Mouse (Mus musculus): ENCODE results near the gene Nr5a2. TPM values are rescaled to one million over a fixed set of nuclear protein-coding genes. Genes with fewer than 3 reads are reported as not detected.

Gene Nr5a2
- polyA plus RNA-seq (2016; fragmentation: Nextera tagmentation; extraction: Ambion mirVana) = 3.0 and 4.0 TPM in 2 replicates

DNA sequence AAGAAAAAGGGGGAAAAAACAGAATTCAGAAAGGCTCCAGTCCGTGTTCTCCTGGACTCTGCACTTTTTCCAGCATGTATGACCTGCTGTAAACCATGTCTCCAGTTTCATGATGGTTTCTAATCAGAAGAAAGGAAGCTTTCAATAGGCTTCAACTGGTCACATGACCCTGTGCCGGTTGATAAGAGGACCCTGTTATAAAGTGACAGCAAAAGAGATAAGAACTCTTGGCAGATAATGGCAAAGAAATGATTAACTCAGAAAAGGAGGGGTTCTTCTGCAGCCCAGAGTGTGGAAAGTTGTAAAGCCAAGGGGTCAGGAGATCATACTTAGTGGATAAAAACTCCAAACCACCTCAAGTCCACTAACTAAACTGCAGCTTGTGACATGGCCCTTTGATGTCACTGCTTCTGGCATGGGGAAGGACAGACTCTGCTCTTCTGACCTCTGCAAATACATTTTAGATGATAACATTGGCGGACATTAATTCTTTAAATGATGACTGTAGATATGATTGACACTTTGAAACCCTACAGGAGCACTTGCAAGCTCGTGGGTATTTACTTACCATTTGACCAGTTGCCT, at the start of gene Nr5a2:
Gene Nr5a2 (minus strand): TSS at position 21 of the 585 bp plus-strand sequence.
- H3K27me3 ChIP-seq (replicated peaks) = peaks cover 41% of the 10 kb centered on the region
- H3K36me3 ChIP-seq = no peaks in the 10 kb centered on the region
- H3K9me3 ChIP-seq (replicated peaks) = no peaks in the 10 kb centered on the region
- H3K4me1 ChIP-seq = no peaks in the 10 kb centered on the region
- H3K4me3 ChIP-seq = peak within 1 kb of the TSS; percentile 32
- no peak within 1 kb of the TSS; the same call in 1 of the 2 replicates for H3K9ac ChIP-seq
- H3K27ac ChIP-seq = peak within 1 kb of the TSS; percentile 71
- peak; percentile 68 for ATAC-seq
- 34% methylated on average over 4 of the region's 4 CpGs for WGBS (ENCODE audit: insufficient replicate concordance)
- H3K4me2 ChIP-seq = peak within 1 kb of the TSS; percentile 43

GRCm38 (mm10) chr1:137008726-137009239, 48.5 kb upstream of the Nr5a2 start:
- 0 out of 2 replicates have a peak, but pooled peaks cover 8% of the 10 kb centered on the region for H3K4me1 ChIP-seq
- no peaks in the 10 kb centered on the region for H3K9me3 ChIP-seq (replicated peaks)
- 14% methylated on average over 6 of the region's 6 CpGs for WGBS (ENCODE audit: insufficient replicate concordance)
- H3K27ac ChIP-seq = no peak overlapping the region
- no peaks in the 10 kb centered on the region for H3K27me3 ChIP-seq (replicated peaks)
- no peak overlapping the region for H3K9ac ChIP-seq
- no peak for ATAC-seq
- H3K4me2 ChIP-seq = no peak overlapping the region
- H3K36me3 ChIP-seq = no peaks in the 10 kb centered on the region
- no peak overlapping the region for H3K4me3 ChIP-seq

DNA sequence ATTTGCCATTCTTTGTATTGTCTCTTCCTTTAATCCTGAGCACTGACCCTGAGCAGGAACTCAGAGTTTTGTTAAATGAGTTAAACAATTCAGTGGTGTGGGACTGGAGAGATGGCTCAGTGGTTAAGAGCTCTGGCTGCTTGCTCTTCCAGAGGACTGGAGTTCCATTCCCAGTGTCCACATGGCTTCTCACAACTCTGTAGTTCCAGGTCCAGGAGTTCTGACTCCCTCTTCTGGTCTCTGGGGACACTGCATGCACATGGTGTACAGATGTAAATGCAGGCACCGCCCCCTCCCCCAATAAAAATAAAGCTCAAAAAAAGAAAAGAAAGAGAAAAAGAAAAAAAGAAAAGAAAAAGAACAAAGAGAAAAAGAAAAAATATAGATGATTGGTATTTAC, 43.6 kb upstream of the Nr5a2 start:
- ATAC-seq = no peak
- H3K4me1 ChIP-seq = no peaks in the 10 kb centered on the region
- no peak overlapping the region for H3K27ac ChIP-seq
- no peaks in the 10 kb centered on the region for H3K27me3 ChIP-seq (replicated peaks)
- no peaks in the 10 kb centered on the region for H3K36me3 ChIP-seq
- 93% methylated on average over 1 of the region's 1 CpGs for WGBS (ENCODE audit: insufficient replicate concordance)
- H3K9ac ChIP-seq = no peak overlapping the region
- H3K9me3 ChIP-seq (replicated peaks) = no peaks in the 10 kb centered on the region
- no peak overlapping the region for H3K4me3 ChIP-seq
- no peak overlapping the region for H3K4me2 ChIP-seq

- Histone ChIP-seq H3K4me2 (no peak overlapping the region), H3K4me3 (no peak overlapping the region), H3K9ac (no peak overlapping the region), H3K27me3 (replicated peaks) (no peaks in the 10 kb centered on the region), H3K4me1 (no peaks in the 10 kb centered on the region), H3K27ac (no peak overlapping the region), H3K36me3 (no peaks in the 10 kb centered on the region), H3K9me3 (replicated peaks) (no peaks in the 10 kb centered on the region)
- no peak for ATAC-seq
- 79% methylated on average over 1 of the region's 1 CpGs for WGBS (ENCODE audit: insufficient replicate concordance)
Observed at GRCm38 (mm10) chr1:137003144-137003543, 42.9 kb upstream of the Nr5a2 start.

DNA sequence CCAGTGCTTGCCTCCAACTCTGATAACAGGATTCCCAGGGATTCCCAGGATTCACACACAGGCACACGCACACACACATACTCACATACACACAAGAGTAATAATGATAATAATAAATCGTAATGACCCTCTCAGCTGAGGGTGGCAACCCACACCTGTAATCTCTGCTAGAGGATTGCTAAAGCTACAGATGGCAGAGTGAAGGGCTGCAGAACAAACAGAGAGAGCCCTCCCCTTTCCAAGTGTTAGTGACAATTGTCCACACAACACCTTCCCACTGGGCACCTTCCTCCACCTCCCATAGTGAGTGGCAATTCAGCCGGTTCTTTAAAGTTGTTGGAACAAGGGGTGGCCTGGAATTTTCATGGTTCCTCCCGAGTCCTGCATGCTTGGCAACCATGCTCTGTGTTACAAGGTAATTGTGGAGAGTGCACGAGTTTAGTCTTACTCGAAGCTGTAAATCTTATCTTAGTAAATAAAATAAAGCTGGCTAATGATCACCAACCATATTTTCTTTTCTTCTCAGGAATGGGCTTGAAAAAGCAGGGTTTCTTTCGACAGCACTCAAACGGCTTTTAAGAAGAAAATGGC, 31.6 kb upstream of the Nr5a2 start:
- Histone ChIP-seq H3K27me3 (replicated peaks) (no peaks in the 10 kb centered on the region), H3K4me3 (no peak overlapping the region), H3K27ac (no peak overlapping the region), H3K9me3 (replicated peaks) (no peaks in the 10 kb centered on the region), H3K4me2 (no peak overlapping the region), H3K36me3 (no peaks in the 10 kb centered on the region), H3K4me1 (no peaks in the 10 kb centered on the region), H3K9ac (no peak overlapping the region)
- 54% methylated on average over 8 of the region's 8 CpGs for WGBS (ENCODE audit: insufficient replicate concordance)
- ATAC-seq = no peak

DNA sequence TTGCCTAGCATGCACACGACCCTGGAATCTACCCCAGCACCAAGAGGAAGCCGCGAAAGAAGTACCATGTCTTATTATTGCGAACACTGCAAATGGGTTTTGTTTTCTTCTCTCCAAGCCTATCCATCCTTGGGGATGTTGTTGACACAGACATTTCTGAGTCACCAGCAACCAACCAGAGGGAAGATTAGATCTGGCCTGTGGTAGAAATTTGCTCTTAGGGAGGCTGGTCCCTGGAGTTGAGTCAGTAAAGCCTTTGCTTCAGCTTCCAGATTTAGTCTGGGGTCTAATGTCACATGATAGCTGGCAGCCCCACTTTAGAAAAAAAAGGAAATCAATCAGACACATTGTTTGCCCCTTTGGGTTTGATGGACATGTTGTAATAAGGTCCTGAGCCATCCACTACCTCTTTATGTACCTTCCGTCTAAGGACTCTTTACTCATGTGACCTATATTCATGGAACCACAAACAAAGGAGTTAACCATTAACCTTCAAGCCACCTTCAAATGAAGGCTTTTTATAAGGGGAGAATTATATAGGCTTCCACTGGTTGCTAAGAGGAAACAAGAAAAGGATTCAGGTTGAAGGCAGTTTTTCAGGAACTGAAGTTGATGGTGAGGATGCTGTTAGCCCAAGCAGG, 20.1 kb upstream of the Nr5a2 start:
- no peak; the same call in 1 of the 2 replicates for ATAC-seq
- no peaks in the 10 kb centered on the region for H3K27me3 ChIP-seq (replicated peaks)
- no peaks in the 10 kb centered on the region for H3K9me3 ChIP-seq (replicated peaks)
- no peak overlapping the region for H3K27ac ChIP-seq
- H3K4me2 ChIP-seq = no peak overlapping the region
- H3K4me3 ChIP-seq = no peak overlapping the region
- H3K36me3 ChIP-seq = no peaks in the 10 kb centered on the region
- H3K4me1 ChIP-seq = no peaks in the 10 kb centered on the region
- no peak overlapping the region for H3K9ac ChIP-seq
- 74% methylated on average over 5 of the region's 5 CpGs for WGBS (ENCODE audit: insufficient replicate concordance)

DNA sequence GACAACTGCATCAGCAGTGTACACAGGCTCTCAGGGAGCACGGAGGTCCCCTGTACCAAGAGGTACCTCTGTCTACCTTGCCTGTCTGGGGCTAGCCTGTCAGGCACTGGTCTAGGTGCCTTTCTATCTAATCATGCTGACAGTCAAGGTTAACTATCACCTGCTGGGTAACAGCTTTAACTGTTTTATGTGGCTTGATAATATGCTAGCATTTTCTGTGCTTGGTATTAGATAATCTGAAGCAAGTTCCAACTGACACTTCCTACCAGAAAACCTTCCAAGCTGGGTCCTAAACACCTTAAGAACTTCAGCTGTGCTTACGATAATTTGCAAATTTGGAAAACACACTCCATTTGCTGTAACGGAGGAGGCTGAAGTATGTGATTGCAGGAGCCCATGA, 17.6 kb upstream of the Nr5a2 start:
- H3K36me3 ChIP-seq = no peaks in the 10 kb centered on the region
- WGBS (ENCODE audit: insufficient replicate concordance) = 66% methylated on average over 3 of the region's 3 CpGs
- no peak overlapping the region for H3K27ac ChIP-seq
- no peak overlapping the region for H3K9ac ChIP-seq
- H3K4me1 ChIP-seq = no peaks in the 10 kb centered on the region
- H3K4me3 ChIP-seq = no peak overlapping the region
- H3K27me3 ChIP-seq (replicated peaks) = no peaks in the 10 kb centered on the region
- ATAC-seq = no peak
- no peaks in the 10 kb centered on the region for H3K9me3 ChIP-seq (replicated peaks)
- no peak overlapping the region for H3K4me2 ChIP-seq

DNA sequence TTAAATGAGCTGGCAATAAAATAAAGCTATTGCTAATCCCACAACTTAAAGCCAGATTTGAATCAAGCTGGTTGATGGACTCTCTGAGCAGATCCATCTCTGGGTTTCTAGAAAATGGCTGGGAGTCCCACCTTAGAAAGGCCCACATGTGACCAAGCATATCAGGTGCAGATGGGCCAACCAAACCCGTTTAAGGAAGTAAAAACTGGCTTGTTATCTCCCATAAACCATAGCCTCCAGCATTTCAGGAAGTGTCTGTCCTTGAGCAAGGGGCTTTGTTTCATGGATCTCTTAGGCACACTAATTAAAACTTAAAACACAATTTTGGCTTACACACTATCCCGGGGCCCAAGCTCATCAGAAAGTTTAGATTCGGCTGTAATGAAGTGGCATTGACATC, 13.8 kb upstream of the Nr5a2 start:
- ATAC-seq = no peak
- WGBS (ENCODE audit: insufficient replicate concordance) = 48% methylated on average over 3 of the region's 3 CpGs
- no peaks in the 10 kb centered on the region for H3K36me3 ChIP-seq
- H3K4me3 ChIP-seq = no peak overlapping the region
- H3K27ac ChIP-seq = no peak overlapping the region
- H3K4me1 ChIP-seq = no peaks in the 10 kb centered on the region
- H3K9ac ChIP-seq = no peak overlapping the region
- no peaks in the 10 kb centered on the region for H3K27me3 ChIP-seq (replicated peaks)
- H3K4me2 ChIP-seq = no peak overlapping the region
- H3K9me3 ChIP-seq (replicated peaks) = no peaks in the 10 kb centered on the region

- no peaks in the 10 kb centered on the region for H3K36me3 ChIP-seq
- ATAC-seq = no peak
- no peaks in the 10 kb centered on the region for H3K4me1 ChIP-seq
- H3K9me3 ChIP-seq (replicated peaks) = no peaks in the 10 kb centered on the region
- no peak overlapping the region for H3K4me2 ChIP-seq
- H3K9ac ChIP-seq = no peak overlapping the region
- H3K27me3 ChIP-seq (replicated peaks) = no peaks in the 10 kb centered on the region
- no peak overlapping the region for H3K4me3 ChIP-seq
- no peak overlapping the region for H3K27ac ChIP-seq
- 65% methylated on average over 5 of the region's 5 CpGs for WGBS (ENCODE audit: insufficient replicate concordance)
Observed at GRCm38 (mm10) chr1:136973016-136973415, 12.8 kb upstream of the Nr5a2 start.

DNA sequence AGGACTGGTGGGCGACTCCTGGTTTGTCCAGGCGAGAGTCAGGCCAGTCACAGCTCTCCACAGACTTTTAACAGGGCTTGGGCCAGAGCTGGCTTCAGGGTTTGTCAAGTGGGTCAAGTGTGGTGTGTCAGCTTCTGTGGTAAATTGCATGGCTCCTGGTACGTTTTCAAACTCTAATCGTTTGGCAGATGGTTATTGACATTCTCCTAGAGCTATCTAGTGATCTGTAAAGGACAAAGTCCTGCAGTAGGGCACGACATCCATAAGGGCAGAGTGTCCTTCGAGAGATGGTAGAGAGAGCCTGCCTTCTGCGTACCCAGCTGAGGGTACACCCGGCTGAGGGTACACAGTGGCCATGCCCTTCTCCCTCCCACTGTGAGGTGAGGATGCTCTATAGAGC, 10.7 kb upstream of the Nr5a2 start:
- no peak overlapping the region for H3K4me3 ChIP-seq
- H3K4me2 ChIP-seq = no peak overlapping the region
- ATAC-seq = no peak
- H3K36me3 ChIP-seq = no peaks in the 10 kb centered on the region
- WGBS (ENCODE audit: insufficient replicate concordance) = 67% methylated on average over 8 of the region's 8 CpGs
- no peaks in the 10 kb centered on the region for H3K4me1 ChIP-seq
- no peaks in the 10 kb centered on the region for H3K27me3 ChIP-seq (replicated peaks)
- H3K9me3 ChIP-seq (replicated peaks) = no peaks in the 10 kb centered on the region
- no peak overlapping the region for H3K9ac ChIP-seq
- H3K27ac ChIP-seq = no peak overlapping the region

GRCm38 (mm10) chr1:136966728-136967386, 6.6 kb upstream of the Nr5a2 start:
- H3K4me1 ChIP-seq = no peaks in the 10 kb centered on the region
- H3K27ac ChIP-seq = no peak overlapping the region
- WGBS (ENCODE audit: insufficient replicate concordance) = 58% methylated on average over 12 of the region's 12 CpGs
- no peaks in the 10 kb centered on the region for H3K9me3 ChIP-seq (replicated peaks)
- no peaks in the 10 kb centered on the region for H3K36me3 ChIP-seq
- no peak overlapping the region for H3K4me3 ChIP-seq
- ATAC-seq = no peak
- H3K9ac ChIP-seq = no peak overlapping the region
- H3K4me2 ChIP-seq = no peak overlapping the region
- H3K27me3 ChIP-seq (replicated peaks) = no peaks in the 10 kb centered on the region; the same call in 1 of the 2 replicates

GRCm38 (mm10) chr1:136959491-136959890, 757 bp downstream of the Nr5a2 start:
- peak overlapping the region; percentile 32 for H3K4me3 ChIP-seq
- H3K9me3 ChIP-seq (replicated peaks) = no peaks in the 10 kb centered on the region
- peak overlapping the region; percentile 71; the same call in 1 of the 2 replicates for H3K27ac ChIP-seq
- WGBS (ENCODE audit: insufficient replicate concordance) = 48% methylated on average over 1 of the region's 1 CpGs
- H3K4me2 ChIP-seq = peak overlapping the region; percentile 43
- ATAC-seq = no peak
- H3K36me3 ChIP-seq = no peaks in the 10 kb centered on the region
- H3K27me3 ChIP-seq (replicated peaks) = peaks cover 51% of the 10 kb centered on the region
- no peaks in the 10 kb centered on the region for H3K4me1 ChIP-seq
- H3K9ac ChIP-seq = no peak overlapping the region; the same call in 1 of the 2 replicates
